Mouse (Mus musculus): ENCODE measurements around the gene Nod1.

GRCm38 (mm10) chr6:54956425-54956824 lies 16.0 kb downstream of the Nod1 start:
- TF ChIP-seq POLR2A (IDR thresholded peaks at IDR 0.05; ENCODE audit: control insufficient read depth, extremely low read depth, insufficient read depth, low read length, poor library complexity) (no peak), CTCF (IDR thresholded peaks at IDR 0.05; ENCODE audit: borderline replicate concordance, control insufficient read depth, extremely low read depth, insufficient read depth, low read length, poor library complexity) (no peak)

All from thymus, adult 2 months (tissue).